Mouse (Mus musculus) erythroblast, embryonic 14.5 days (primary cell): ENCODE measurements around the gene Efna5. TPM values are rescaled to one million over a fixed set of nuclear protein-coding genes. Genes with fewer than 3 reads are reported as not detected.

ENCODE experiments used
- H3K27me3 ChIP-seq: 2 replicates; pipeline ENCODE4 v1.6.1; 2012; ENCODE audit warnings: inconsistent platforms; ENCODE audit not compliant: control insufficient read depth
- H3K36me3 ChIP-seq: 2 replicates; pipeline ENCODE4 v1.6.1; 2012; ENCODE audit warnings: mild to moderate bottlenecking, inconsistent platforms; ENCODE audit not compliant: control insufficient read depth
- H3K4me1 ChIP-seq: 2 replicates; pipeline ENCODE4 v1.6.1; 2012; ENCODE audit warnings: inconsistent platforms; ENCODE audit not compliant: control insufficient read depth
- H3K4me3 ChIP-seq: replicated peaks from 2 replicates; pipeline ENCODE3; 2012; ENCODE audit warnings: moderate library complexity, mild to moderate bottlenecking, inconsistent platforms
- H3K9me3 ChIP-seq: 2 replicates; pipeline ENCODE4 v1.6.1; 2012; ENCODE audit warnings: low read length, inconsistent platforms, mixed read lengths; ENCODE audit not compliant: control insufficient read depth
- GATA1 ChIP-seq: IDR thresholded peaks from 2 replicates; pipeline ENCODE4 v1.6.1; 2012; ENCODE audit warnings: low read length, inconsistent platforms, mixed read lengths
- TAL1 ChIP-seq: IDR thresholded peaks from 3 replicates; pipeline ENCODE4 v1.6.1; 2012; ENCODE audit warnings: low read length, inconsistent platforms, mixed read lengths
- polyA plus RNA-seq: library from polyadenylated mRNA; stranded (reverse); fragments of >175 nt; gene quantifications from 2 replicates; pipeline ENCODE4 v1.2.3, GENCODE M21; 2012

Efna5 gene
- polyA plus RNA-seq, 1 experiment = not detected

DNA sequence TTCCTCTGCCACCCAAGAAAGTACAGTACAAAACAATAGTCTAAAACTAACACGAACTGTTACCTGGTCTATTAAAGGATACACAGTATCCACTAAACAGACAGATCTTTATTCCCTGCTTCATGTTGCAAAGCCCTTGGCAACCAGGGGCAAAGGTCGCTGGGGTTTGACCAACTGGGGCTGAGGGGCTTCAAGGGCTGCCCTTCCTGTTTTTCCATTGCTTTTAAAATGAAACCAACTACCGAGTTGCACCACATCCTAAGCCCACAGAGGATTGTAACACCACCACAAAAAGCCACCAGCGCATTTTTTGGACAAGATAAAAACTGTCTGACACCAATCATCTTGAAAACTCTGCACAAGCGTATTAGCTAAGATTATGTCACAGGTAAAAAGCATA is 276.8 kb downstream of the Efna5 start:
- H3K4me1 ChIP-seq = no peaks in the 10 kb centered on the region
- no peak overlapping the region for H3K4me3 ChIP-seq
- no peaks in the 10 kb centered on the region for H3K27me3 ChIP-seq
- no peaks in the 10 kb centered on the region for H3K9me3 ChIP-seq
- no peaks in the 10 kb centered on the region for H3K36me3 ChIP-seq
- TF ChIP-seq GATA1 = no peak

DNA sequence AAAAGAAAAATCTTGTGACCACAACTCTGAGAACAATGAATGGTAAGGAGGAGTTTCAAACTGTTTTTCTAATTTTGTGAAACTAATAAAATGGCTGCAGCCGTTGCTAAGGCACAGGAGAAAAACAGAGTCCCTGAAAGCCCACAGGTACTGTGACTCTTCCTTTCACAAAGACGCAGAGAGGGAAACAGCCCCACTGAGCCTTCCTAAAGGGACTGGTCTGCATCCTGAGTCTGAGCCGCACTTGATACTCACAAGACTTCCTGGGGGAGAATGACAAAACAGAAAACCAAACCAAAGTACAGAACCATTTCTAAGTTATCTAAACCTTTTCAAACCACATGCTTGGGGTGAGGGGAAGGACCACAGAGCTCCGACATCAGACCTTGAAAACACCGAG is 277.5 kb downstream of the Efna5 start:
- TF ChIP-seq GATA1 (no peak), TAL1 (no peak)
- Histone ChIP-seq H3K4me1 (no peaks in the 10 kb centered on the region), H3K36me3 (no peaks in the 10 kb centered on the region), H3K4me3 (no peak overlapping the region), H3K27me3 (no peaks in the 10 kb centered on the region), H3K9me3 (no peaks in the 10 kb centered on the region)

DNA sequence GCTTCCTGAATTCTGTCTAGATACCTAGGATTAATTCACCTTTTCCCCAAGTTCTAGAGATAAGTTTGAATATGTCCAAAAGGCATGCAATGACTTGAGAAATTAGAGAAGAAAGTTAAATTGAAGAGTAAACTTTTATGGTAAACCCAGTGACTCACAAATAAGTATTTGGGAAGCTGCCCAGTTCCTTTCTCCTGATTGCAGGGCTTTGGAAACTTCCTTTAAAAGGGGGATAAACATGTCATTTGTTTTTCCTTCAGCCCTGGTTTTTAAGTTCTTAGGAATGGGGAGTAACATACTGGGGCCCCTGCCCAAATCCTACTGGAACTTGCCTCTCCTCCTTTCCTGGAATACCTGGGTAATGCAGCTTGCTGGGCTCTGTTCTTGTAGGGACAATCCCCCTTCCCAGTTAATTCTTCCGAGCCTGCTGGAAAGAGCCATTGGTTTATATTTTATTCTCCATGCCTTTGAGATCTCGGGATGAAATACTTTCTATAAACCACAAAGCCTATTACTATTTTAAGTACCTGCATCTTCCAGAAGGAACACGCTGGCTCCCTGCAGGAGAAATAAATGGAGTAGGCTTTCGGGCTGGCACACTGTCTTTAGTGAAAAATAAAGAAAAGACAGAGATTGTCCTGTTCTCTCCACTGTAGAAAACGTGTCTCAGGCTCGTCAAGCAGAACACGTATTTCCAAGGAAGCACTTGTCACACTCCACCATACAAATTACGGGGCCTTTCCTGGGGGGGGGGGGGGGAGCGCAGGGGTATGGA is 282.2 kb downstream of the Efna5 start:
- H3K9me3 ChIP-seq = no peaks in the 10 kb centered on the region; the same call in 1 of the 2 replicates
- TF ChIP-seq TAL1 = no peak
- TF ChIP-seq GATA1 = no peak
- no peaks in the 10 kb centered on the region for H3K36me3 ChIP-seq
- no peaks in the 10 kb centered on the region for H3K4me1 ChIP-seq
- no peak overlapping the region for H3K4me3 ChIP-seq
- no peaks in the 10 kb centered on the region for H3K27me3 ChIP-seq

DNA sequence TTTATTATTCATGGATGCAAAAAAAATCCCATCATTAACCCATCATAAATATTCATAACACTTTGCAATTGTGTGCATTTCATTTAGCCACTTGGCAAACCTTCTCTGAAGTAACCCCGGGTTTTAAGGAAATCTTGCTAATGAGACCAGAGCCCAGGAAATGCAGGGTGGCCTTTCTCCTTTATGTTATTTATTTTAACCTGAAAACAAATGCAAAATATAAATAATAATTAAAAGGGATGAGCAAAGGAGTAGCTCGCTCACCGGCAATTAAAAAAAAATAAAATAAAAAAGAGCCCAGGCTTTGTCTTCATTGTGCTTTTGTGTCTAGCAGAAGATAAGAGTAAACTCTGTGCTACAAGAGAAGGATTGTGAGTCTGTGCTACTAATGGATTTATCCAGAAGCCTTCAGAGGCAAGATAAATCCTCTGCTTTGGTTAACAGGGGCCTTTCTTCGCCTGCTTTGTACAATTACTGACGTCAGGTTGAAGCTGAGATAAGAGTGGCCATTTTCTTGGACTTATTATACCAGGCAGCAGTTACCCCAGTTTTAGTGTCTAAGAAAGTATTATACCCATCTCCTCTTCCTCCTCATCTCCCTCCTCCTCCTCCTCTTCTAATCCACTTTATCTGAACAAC is 288.6 kb downstream of the Efna5 start:
- peaks cover 4% of the 10 kb centered on the region; the same call in 1 of the 2 replicates for H3K9me3 ChIP-seq
- TF ChIP-seq GATA1 (no peak), TAL1 (no peak)

GRCm38 (mm10) chr17:62591581-62592435 is 289.3 kb downstream of the Efna5 start:
- no peaks in the 10 kb centered on the region for H3K36me3 ChIP-seq
- TF ChIP-seq TAL1 (no peak), GATA1 (no peak)
- H3K27me3 ChIP-seq = no peaks in the 10 kb centered on the region
- H3K4me1 ChIP-seq = no peaks in the 10 kb centered on the region
- no peak overlapping the region for H3K4me3 ChIP-seq
- H3K9me3 ChIP-seq = peaks cover 4% of the 10 kb centered on the region; the same call in 1 of the 2 replicates

More for the DNA sequence above, 288.6 kb downstream of the Efna5 start:
- Histone ChIP-seq H3K4me1 (no peaks in the 10 kb centered on the region), H3K36me3 (no peaks in the 10 kb centered on the region), H3K27me3 (no peaks in the 10 kb centered on the region), H3K4me3 (no peak overlapping the region)

- no peaks in the 10 kb centered on the region for H3K4me1 ChIP-seq
- H3K36me3 ChIP-seq = no peaks in the 10 kb centered on the region
- H3K9me3 ChIP-seq = peaks cover 6% of the 10 kb centered on the region
- no peak overlapping the region for H3K4me3 ChIP-seq
- no peak for TF ChIP-seq GATA1
- TF ChIP-seq TAL1 = no peak
- H3K27me3 ChIP-seq = no peaks in the 10 kb centered on the region
Measured at GRCm38 (mm10) chr17:62590685-62591460, 290.2 kb downstream of the Efna5 start.

DNA sequence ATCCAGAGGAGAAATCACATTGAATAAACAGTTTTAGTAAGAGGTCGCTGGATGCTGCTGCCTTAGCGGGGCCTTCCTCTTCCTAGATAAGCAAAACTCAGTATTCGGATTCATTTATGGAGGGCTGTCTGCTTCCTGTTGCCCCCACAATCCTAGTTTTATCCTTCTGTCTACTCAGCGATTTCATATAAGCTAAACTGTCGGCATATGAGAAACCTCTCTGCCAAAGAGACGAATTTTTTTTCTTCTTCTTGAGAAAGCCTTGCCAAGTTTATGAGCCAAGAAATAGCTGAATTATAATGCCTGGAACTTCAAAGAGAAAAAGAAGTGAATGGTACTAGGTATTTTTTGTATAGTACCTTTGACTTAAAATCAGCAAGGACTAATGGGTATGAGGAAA is 301.0 kb downstream of the Efna5 start:
- Histone ChIP-seq H3K36me3 (no peaks in the 10 kb centered on the region), H3K4me1 (no peaks in the 10 kb centered on the region), H3K4me3 (no peak overlapping the region), H3K9me3 (peaks cover 3% of the 10 kb centered on the region; the same call in 1 of the 2 replicates), H3K27me3 (no peaks in the 10 kb centered on the region)
- no peak for TF ChIP-seq GATA1

- no peaks in the 10 kb centered on the region for H3K36me3 ChIP-seq
- H3K9me3 ChIP-seq = peaks cover 3% of the 10 kb centered on the region; the same call in 1 of the 2 replicates
- no peaks in the 10 kb centered on the region for H3K4me1 ChIP-seq
- TF ChIP-seq GATA1 = no peak
- no peak for TF ChIP-seq TAL1
- no peak overlapping the region for H3K4me3 ChIP-seq
- no peaks in the 10 kb centered on the region for H3K27me3 ChIP-seq
Measured at GRCm38 (mm10) chr17:62579618-62580017, 301.5 kb downstream of the Efna5 start.
